Mouse (Mus musculus) layer of hippocampus, postnatal 36 days (tissue): ENCODE results near the gene Ccdc146. TPM values are rescaled to one million over a fixed set of nuclear protein-coding genes. Genes with fewer than 3 reads are reported as not detected.
A peak's percentile ranks its signal among the peaks of the same experiment; 100 is the strongest.
"Not testable (repeated sequence)": the region's sequence is repeated elsewhere in the genome, so short reads cannot be mapped to it uniquely, and the experiment has no call there.

Experiments
- DNase-seq, 2 experiments: peaks; one replicate each; pipeline ENCODE4 v3.0.0; 2022
- total RNA-seq, 2 experiments: library from RNA; stranded (reverse); gene quantifications; 2 replicates each; pipeline ENCODE4 v1.2.3; 2021

Gene Ccdc146
- total RNA-seq, 2 experiments from 2014 or later = 0.15 to 0.51 TPM

GRCm38 (mm10) chr5:21329672-21330665 is 94.5 kb downstream of the Ccdc146 start:
- DNase-seq = no peak

- no peak for DNase-seq
Observed at GRCm38 (mm10) chr5:21328560-21328959, 95.9 kb downstream of the Ccdc146 start.

- DNase-seq = no peak
Observed at GRCm38 (mm10) chr5:21326494-21326893, 98.0 kb downstream of the Ccdc146 start.

- no peak for DNase-seq
Observed at GRCm38 (mm10) chr5:21320138-21320537, 104.3 kb downstream of the Ccdc146 start.

- no peak for DNase-seq
Observed at GRCm38 (mm10) chr5:21314696-21315095, 109.8 kb downstream of the Ccdc146 start.

- no peak for DNase-seq
Observed at GRCm38 (mm10) chr5:21307165-21307564, 117.3 kb downstream of the Ccdc146 start.

- no peak for DNase-seq
Observed at GRCm38 (mm10) chr5:21301011-21301410, 123.5 kb downstream of the Ccdc146 start.

GRCm38 (mm10) chr5:21300058-21300457 is 124.4 kb downstream of the Ccdc146 start:
- DNase-seq = no peak

- DNase-seq = no peak
Observed at GRCm38 (mm10) chr5:21299076-21299755, 125.3 kb downstream of the Ccdc146 start.

GRCm38 (mm10) chr5:21295683-21296082 is 128.8 kb downstream of the Ccdc146 start:
- DNase-seq = no peak

- no peak for DNase-seq
Observed at GRCm38 (mm10) chr5:21290594-21290993, 133.9 kb downstream of the Ccdc146 start.

- DNase-seq = no peak
Observed at GRCm38 (mm10) chr5:21288658-21289435, 135.6 kb downstream of the Ccdc146 start.

- no peak for DNase-seq
Observed at GRCm38 (mm10) chr5:21283356-21284062, 141.0 kb downstream of the Ccdc146 start.

GRCm38 (mm10) chr5:21277685-21278084 is 146.8 kb downstream of the Ccdc146 start:
- not testable (repeated sequence) for DNase-seq

- no peak for DNase-seq
Observed at GRCm38 (mm10) chr5:21271386-21272354, 152.8 kb downstream of the Ccdc146 start.

- DNase-seq = no peak
Observed at GRCm38 (mm10) chr5:21270756-21271155, 153.7 kb downstream of the Ccdc146 start.

GRCm38 (mm10) chr5:21269446-21269845 is 155.0 kb downstream of the Ccdc146 start:
- no peak for DNase-seq

GRCm38 (mm10) chr5:21267090-21267489 is 157.4 kb downstream of the Ccdc146 start:
- no peak for DNase-seq

- peak; percentile 72 to 84 for DNase-seq
Observed at GRCm38 (mm10) chr5:21265049-21265448, 159.4 kb downstream of the Ccdc146 start.

- DNase-seq = no peak
Observed at GRCm38 (mm10) chr5:21264352-21265021, 160.0 kb downstream of the Ccdc146 start.
